Mouse (Mus musculus) thymus, postnatal 25 days (tissue): Measurements from ENCODE around the gene Rps26.
A peak's percentile ranks its signal among the peaks of the same experiment; 100 is the strongest.
"Not testable (repeated sequence)": the region's sequence is repeated elsewhere in the genome, so short reads cannot be mapped to it uniquely, and the experiment has no call there.

Source experiments
- DNase-seq: peaks from one replicate; pipeline ENCODE4 v3.0.0; 2022

The Rps26 gene

DNA sequence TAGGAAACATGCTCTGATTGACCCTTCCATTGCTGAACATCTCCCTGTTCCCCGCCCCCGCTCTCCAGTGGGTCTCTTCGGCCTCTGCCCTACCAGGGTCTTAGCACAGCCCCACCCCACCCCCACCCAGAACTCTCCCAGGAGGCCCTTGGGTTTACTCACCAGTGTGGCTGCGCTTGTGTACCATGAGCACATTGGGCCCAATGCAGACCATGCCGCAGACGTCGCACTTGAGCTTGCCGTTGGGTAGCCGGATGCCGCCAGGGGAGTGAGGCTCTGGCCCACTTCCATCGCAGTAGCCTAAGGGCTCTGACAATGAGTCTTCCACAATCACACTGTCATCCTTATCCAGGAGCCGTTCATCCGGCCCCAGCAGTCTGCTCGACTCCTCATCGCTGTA, 14.3 kb upstream of the Rps26 start:
- no peak for DNase-seq

GRCm38 (mm10) chr10:128639999-128640398, 13.5 kb upstream of the Rps26 start:
- no peak for DNase-seq

DNA sequence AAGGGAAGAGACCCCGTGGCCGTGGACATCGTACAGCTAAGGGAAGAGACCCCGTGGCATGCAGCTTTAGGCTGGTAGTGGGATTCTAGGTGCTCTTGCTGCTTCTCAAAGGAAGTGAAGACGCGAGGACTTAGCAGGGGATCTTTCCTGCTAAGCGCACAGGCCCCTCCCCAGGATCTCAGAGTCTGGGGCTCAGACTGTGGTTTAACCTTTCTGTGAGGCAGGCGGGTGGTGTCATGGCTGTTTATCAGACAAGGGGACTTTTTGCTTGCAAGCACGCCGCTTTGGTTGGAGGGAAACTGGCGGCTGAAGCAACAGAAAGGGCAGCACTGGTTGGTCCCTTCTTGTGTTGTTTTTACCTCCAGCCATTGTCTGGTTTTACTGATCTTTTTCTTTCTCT, 10.5 kb upstream of the Rps26 start:
- DNase-seq = peak; percentile 82

DNA sequence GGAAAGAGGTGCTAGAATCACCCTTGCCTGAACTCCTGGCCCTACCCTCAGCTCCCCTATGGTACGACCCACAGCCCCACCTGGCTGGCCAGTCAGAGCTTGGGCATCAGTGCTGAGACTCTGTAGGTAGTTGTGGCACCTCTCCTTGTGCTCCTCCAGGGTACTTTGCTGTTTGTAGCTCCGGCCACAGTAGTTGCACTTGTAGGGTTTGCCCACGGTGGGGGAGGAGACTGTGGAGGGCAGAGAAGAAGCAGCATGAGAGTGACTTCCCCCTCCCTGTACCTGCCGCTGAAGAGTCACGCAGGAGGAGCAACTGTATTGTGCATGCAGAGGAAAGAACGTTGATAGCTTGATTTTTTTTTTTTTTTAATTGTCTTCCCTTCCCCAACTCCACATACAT, 10.0 kb upstream of the Rps26 start:
- DNase-seq = peak; percentile 68

DNA sequence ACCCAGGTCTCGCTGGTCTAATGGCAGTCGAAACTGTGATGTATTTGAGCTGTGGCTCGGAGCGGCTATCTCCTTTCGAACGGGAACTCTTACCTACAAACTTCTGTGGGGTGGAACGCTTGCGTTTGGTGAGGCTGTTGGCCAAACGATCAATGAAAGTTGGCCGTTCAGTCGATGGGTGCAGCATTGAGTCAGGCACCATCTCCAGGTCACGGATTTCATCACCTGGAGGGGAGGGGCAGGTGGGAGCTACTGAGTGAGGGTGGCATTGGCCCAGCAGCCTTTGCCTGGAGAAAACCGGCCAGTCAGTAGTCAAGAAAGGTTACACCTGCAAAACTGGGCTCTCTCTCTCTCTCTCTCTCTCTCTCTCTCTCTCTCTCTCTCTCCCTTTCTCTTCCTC, 9.2 kb upstream of the Rps26 start:
- no peak for DNase-seq

DNA sequence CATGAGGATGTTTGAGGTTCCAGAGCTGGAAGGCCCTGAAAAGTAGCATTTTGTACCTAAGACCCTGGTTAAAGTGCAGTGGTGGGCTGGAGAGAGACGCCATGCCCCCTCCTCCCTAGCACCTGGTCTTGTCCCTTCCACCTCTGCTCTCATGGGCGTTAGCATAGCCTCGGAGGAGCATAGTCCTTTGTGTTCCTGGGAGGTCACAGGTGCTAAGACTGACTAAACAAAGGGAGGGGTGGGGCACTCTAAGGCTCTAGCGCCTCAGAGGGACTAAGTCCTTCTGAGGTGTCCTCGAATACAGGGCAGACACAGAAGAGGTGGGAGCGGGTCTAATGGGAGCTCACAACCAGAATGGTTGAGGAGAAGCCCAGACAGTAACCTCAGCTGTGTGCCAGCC, 5.0 kb upstream of the Rps26 start:
- no peak for DNase-seq

GRCm38 (mm10) chr10:128630306-128630705, 3.8 kb upstream of the Rps26 start:
- not testable (repeated sequence) for DNase-seq

DNA sequence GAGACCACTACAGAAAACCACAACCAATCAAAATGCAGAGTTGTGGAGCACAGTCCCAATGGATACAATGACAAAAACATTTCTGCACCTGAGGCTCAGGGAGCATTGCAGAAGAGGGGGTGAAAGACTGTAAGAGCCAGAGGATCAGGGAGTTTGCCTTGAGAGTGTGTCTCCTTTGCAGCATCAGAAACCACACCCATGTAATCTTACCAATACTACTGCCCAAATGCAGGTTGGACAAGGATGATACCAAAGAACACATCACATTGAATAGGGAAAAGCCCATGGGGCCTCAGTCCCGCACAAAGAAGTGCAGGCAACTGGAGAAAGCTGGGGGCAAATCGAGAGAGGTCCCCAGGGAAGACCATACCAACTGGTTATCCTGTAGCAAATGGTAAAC, 3.2 kb upstream of the Rps26 start:
- no peak for DNase-seq

DNA sequence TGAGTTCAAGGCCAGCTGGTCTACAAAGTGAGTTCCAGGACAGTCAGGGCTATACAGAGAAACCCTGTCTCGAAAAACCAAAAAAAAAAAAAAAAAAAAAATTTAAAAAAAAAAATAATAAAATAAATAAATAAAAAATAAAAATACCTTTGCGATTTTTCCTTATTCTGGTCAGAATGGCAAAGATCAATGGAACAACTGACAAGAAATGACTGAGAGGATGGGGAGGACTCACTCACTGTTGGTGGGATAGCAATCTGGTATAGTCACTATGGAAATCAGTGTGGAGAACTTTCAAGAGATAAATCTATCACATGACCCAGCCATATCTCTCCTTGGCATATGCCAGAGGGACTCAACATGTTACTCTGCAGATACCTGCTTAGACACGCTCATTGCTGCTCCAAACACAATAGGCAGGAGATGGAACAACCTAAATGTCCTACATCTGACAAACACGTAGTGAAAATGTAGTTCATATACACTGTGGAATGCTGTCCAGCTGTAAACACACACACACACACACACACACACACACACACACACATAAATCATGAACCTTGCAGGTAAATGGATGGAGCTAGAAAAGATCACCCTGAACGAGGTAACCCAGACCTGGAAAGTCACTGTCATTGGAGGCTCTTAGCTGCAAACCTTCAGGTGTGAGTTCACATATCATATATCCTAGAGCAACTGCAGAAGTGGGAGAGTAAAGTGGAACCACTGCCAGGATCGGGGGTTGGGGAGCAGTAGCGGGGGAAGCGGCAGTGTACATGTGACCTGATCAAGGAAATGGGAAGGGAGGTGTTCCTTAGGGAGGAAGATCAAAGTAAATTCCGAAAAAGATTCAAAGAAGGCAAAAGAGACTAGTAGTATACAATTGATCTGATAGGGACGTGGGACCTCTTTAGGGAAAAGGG, 1.1 kb upstream of the Rps26 start:
- no peak for DNase-seq

GRCm38 (mm10) chr10:128625287-128625894, 1.2 kb downstream of the Rps26 start:
- no peak for DNase-seq

DNA sequence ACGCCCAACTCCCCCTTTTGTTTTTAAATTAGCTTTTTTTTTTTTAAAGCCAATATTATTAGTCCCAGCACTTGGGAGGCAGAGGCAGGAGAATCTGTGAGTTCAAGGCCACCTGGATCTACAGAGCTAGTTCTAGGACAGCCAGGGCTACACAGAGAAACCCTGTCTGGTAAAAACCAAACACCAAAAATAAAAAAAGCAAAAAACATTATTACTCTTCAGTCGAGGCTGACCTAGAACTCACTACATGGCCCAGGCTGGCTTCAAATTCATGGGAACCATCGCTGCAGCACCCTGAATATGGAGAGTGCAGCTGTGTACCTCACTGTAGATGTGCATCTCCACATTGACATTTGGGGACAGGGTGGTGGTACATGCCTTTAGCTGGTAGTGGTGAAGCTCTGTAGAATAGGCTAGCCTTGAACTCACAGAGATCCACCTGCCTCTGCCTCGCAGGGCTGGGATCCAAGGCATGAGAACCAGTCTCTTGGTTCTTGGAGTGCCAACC, 3.4 kb downstream of the Rps26 start:
- not testable (repeated sequence) for DNase-seq

- DNase-seq = no peak
Observed at GRCm38 (mm10) chr10:128622702-128623101, 3.8 kb downstream of the Rps26 start.

DNA sequence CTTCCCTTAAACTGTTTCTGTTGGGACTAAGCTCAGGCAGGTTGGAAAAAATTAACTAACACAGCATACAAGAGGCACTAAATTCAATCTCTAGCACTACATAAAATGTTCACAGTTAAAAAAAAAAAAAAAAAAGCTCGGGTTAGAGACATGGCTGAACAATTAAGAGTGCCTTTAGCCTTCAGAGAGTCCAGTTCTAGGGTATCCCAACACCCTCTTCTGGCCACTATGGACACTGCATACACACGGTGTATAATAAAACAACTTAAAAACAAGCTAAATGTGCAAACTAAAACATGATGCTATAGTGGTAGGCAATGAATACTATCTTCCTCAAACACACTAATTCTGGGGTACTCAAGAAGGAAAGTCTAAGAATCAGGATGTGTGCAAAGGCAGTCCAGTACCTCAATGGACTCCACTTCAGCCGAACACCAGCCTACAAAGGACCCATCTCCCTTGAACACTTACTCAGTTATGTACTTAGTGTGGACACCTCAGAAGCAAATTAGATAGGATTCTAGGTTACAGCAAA, 4.5 kb downstream of the Rps26 start:
- DNase-seq = no peak

- DNase-seq = no peak
Observed at GRCm38 (mm10) chr10:128620241-128620640, 6.3 kb downstream of the Rps26 start.

DNA sequence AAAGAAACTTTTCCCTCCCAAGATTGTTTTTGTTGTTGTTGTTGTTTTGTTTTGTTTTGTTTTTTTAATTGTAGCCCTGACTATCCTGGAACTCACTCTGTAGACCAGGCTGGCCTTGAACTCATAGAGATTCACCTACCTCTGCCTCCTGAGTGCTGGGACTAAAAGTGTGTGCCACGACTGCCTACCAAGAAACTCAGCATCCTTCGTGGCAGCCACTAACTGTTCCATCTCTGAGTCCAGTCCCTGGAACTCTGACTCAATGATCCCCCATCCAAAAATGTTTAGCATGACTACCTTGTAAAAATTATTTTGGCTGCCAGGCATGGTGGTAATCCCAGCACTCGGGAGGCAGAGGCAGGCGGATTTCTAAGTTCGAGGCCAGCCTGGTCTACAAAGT, 7.4 kb downstream of the Rps26 start:
- DNase-seq = not testable (repeated sequence)

GRCm38 (mm10) chr10:128618570-128618969, 8.0 kb downstream of the Rps26 start:
- no peak for DNase-seq

DNA sequence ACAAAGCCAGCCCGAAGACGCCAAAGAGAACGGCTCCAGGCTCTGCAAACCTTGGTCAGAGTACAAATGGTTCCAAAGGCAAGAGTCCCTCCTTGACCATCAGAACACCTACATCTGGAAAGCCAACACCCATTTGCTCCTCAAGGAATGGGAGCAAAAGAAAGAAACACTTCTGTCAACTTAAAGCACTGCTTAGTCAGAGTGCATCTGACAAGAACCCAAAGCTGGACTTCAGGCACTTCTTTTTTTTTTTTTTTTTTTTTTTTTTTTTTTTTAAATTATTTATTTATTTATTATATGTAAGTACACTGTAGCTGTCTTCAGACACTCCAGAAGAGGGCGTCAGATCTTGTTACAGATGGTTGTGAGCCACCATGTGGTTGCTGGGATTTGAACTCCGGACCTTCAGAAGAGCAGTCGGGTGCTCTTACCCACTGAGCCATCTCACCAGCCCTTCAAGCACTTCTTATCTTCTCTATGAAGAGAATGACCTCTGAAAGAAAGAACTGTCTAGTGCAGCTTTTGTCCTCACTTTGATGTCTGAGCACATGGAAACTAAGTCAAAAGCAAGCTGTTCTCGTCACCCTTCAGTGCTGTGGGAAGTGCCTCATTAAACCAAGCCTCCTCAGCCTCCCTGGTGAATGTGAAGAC, 10.6 kb downstream of the Rps26 start:
- DNase-seq = not testable (repeated sequence)

DNA sequence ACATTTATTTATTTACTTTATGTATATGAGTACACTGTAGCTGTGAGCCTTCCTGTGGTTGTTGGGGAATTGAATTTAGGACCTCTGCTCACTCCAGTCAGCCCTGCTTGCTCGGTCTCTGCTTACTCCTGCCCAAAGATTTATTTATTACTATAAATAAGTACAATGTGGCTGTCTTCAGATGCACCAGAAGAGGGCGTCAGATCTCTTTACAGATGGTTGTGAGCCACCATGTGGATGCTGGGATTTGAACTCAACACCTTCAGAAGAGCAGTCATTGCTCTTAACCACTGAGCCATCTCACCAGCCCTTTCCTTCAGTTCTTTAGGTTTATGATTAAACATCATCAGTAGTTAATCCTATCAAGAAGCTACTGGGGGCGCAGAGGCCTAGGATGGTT, 11.6 kb downstream of the Rps26 start:
- no peak for DNase-seq

GRCm38 (mm10) chr10:128613820-128614219, 12.7 kb downstream of the Rps26 start:
- not testable (repeated sequence) for DNase-seq

DNA sequence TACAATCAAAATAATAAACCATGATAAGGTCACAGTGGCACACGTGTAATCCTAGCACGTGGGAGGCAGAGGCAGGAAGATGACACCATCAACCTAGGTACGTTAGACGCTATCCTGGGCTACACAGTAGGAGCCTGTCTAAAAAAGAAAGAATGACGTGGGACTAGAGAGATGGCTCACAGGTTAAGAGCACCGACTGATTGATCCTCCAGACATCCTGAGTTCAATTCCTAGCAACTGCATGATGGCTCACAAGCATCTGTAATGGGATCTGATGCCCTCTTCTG, 13.4 kb downstream of the Rps26 start:
- DNase-seq = no peak

DNA sequence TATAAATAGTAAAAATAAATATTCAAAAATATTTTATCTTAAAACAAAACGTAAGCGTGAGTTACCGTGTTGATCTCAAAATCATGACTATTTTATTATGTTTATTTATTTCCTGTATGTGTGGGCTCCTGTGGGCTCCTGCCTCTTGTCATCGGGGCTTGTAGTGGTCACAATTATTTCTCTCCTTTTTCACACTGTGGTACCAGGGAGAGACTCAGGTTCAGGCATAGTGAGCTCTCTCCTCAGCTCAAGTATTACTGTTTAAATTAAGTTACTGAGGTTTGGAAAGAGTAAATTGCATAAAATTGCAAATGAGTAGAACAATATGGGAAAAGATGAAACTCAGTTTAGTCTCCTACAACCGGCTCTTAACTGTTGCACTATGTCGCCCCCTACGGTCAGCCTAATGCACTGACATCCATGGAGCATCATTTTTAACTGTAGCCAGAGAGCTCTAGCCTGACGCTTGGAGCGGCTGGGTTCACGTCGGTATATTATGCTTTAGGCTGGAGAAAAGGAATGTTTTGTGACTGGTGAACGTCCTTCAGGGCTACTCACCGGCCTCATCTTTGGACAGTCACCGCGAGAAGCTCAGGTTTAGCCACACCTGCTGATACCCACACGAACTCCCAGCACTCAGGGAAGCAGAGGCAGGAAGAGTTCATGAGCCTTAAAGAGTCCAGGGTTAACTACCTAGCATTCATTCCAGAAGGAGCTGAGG, 14.0 kb downstream of the Rps26 start:
- DNase-seq = peak; percentile 82

- DNase-seq = no peak
Observed at GRCm38 (mm10) chr10:128606483-128606882, 20.1 kb downstream of the Rps26 start.
